Mouse (Mus musculus): ENCODE data around the gene Ptprs. TPM values are rescaled to one million over a fixed set of nuclear protein-coding genes. Genes with fewer than 3 reads are reported as not detected.

The Ptprs gene
- polyA plus RNA-seq, 1 experiment from 2014 or later, result 58.1 TPM

DNA sequence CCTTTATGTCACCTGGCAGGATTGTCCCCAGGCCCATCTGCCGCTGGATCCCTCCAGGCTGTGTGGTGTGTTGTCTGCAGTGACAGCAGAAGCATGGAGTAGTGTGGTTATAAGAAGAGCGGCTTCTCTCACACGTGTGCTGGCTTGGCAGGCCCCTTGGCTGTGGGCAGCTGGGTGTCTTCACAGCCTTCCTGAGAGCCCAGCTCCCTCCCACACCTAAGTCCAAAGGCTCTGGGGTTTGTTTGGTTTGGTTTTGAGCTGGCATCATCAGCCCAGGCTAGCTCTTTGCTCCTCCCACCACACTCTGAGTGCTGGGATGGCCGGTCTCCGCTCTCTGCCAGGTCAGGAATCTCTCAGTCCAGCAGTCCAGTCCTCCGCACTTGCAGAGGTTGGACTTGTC, 83.0 kb downstream of the Ptprs start:
- Histone ChIP-seq H3K4me2 (no peak overlapping the region), H3K27ac (ENCODE audit: low read depth, low read length) (no peak overlapping the region), H3K9ac (ENCODE audit: low read depth, low read length) (no peak overlapping the region), H3K4me3 (ENCODE audit: low read depth, low read length) (no peak overlapping the region), H3K9me3 (replicated peaks; ENCODE audit: control insufficient read depth, low read length) (no peaks in the 10 kb centered on the region), H3K27me3 (ENCODE audit: control insufficient read depth, insufficient read depth, low read length) (no peaks in the 10 kb centered on the region), H3K4me1 (ENCODE audit: control insufficient read depth, insufficient read depth, low read length) (no peaks in the 10 kb centered on the region), H3K36me3 (ENCODE audit: control insufficient read depth, insufficient read depth, low read length) (peaks cover 47% of the 10 kb centered on the region)
- 91% methylated on average over 6 of the region's 6 CpGs for WGBS (ENCODE audit: insufficient replicate concordance)
- ATAC-seq (replicated peaks; ENCODE audit: insufficient number of reproducible peaks, low FRiP score, low TSS enrichment), result no peak

DNA sequence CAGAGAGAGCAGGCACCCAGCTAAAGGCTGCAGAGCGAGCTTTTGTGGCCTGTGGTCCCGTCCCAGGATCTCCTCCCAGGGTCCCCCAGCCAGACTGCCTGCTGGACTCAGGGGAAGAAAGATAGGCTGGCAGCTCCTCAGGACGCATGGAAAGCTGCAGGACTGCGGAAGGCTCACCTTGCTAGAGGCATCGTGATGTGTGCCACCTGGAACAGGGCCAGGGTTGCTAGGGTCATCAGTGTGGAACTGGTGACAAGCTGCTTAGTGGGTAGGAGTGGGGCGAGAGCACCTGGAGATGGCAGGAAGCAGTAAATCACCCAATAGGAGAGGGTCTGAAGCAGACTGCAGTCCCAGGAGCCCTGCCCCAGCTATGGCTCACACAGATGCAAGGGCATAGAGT, 88.7 kb downstream of the Ptprs start:
- Histone ChIP-seq H3K4me1 (ENCODE audit: control insufficient read depth, insufficient read depth, low read length) (no peaks in the 10 kb centered on the region), H3K27me3 (ENCODE audit: control insufficient read depth, insufficient read depth, low read length) (no peaks in the 10 kb centered on the region)
- 89% methylated on average over 6 of the region's 6 CpGs for WGBS (ENCODE audit: insufficient replicate concordance)

DNA sequence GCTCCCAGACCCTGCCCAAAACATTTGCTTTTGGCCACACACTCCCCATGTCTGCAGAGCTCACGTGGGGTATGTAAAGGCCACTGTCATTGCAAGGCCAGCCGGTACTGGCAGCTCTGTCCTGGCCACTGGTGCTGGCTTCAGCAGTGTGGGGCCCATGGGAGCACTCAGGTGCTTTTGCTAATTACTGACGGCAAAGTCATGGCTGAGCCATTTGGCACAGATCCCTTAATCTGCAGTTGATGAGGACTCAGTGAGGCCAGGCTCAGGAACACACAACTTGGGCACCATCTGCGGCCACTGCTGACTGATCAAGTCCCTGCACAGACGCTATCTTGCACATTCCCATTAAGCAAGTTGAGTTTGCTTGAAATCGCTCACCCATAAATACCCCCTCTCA, 91.4 kb downstream of the Ptprs start:
- peaks cover 22% of the 10 kb centered on the region for H3K36me3 ChIP-seq (ENCODE audit: control insufficient read depth, insufficient read depth, low read length)
- no peak for ATAC-seq (replicated peaks; ENCODE audit: insufficient number of reproducible peaks, low FRiP score, low TSS enrichment)
- WGBS (ENCODE audit: insufficient replicate concordance), result 88% methylated on average over 6 of the region's 6 CpGs

More for the DNA sequence above, 88.7 kb downstream of the Ptprs start:
- H3K4me2 ChIP-seq, result no peak overlapping the region
- no peak overlapping the region for H3K27ac ChIP-seq (ENCODE audit: low read depth, low read length)
- peaks cover 32% of the 10 kb centered on the region for H3K36me3 ChIP-seq (ENCODE audit: control insufficient read depth, insufficient read depth, low read length)
- no peak overlapping the region for H3K4me3 ChIP-seq (ENCODE audit: low read depth, low read length)
- no peak overlapping the region for H3K9ac ChIP-seq (ENCODE audit: low read depth, low read length)
- no peaks in the 10 kb centered on the region for H3K9me3 ChIP-seq (replicated peaks; ENCODE audit: control insufficient read depth, low read length)
- ATAC-seq (replicated peaks; ENCODE audit: insufficient number of reproducible peaks, low FRiP score, low TSS enrichment), result no peak

DNA sequence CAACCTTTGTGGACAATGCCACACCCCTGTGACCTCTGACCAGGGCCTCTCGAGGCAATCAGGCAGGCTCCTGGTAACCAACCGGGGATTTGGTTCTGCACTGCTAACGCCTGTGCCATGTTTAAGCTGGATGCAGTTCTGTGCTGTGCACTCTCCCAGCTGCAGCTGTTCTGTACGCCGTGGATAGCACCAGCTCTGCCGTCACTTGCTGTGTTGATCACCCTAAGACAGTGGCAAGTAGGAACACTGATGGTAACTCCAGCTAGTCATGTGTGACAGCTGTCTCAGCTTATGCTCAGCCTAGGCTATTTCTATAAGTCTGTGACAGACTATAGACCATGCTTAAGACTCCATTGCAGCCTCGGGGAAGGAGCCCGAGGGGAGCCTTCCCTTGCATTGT, 93.3 kb downstream of the Ptprs start:
- H3K9ac ChIP-seq (ENCODE audit: low read depth, low read length), result no peak overlapping the region
- whole genome bisulfite sequencing (ENCODE audit: insufficient replicate concordance), result 86% methylated on average over 8 of the region's 8 CpGs
- H3K4me3 ChIP-seq (ENCODE audit: low read depth, low read length), result no peak overlapping the region
- ATAC-seq (replicated peaks; ENCODE audit: insufficient number of reproducible peaks, low FRiP score, low TSS enrichment), result no peak
- H3K36me3 ChIP-seq (ENCODE audit: control insufficient read depth, insufficient read depth, low read length), result peaks cover 27% of the 10 kb centered on the region
- H3K27ac ChIP-seq (ENCODE audit: low read depth, low read length), result no peak overlapping the region
- H3K4me1 ChIP-seq (ENCODE audit: control insufficient read depth, insufficient read depth, low read length), result no peaks in the 10 kb centered on the region
- no peaks in the 10 kb centered on the region for H3K27me3 ChIP-seq (ENCODE audit: control insufficient read depth, insufficient read depth, low read length)
- H3K4me2 ChIP-seq, result no peak overlapping the region
- no peaks in the 10 kb centered on the region for H3K9me3 ChIP-seq (replicated peaks; ENCODE audit: control insufficient read depth, low read length)

More for the DNA sequence above, 91.4 kb downstream of the Ptprs start:
- H3K27ac ChIP-seq (ENCODE audit: low read depth, low read length), result no peak overlapping the region
- H3K4me1 ChIP-seq (ENCODE audit: control insufficient read depth, insufficient read depth, low read length), result no peaks in the 10 kb centered on the region
- H3K4me3 ChIP-seq (ENCODE audit: low read depth, low read length), result no peak overlapping the region
- no peaks in the 10 kb centered on the region for H3K9me3 ChIP-seq (replicated peaks; ENCODE audit: control insufficient read depth, low read length)
- no peak overlapping the region for H3K4me2 ChIP-seq
- H3K9ac ChIP-seq (ENCODE audit: low read depth, low read length), result no peak overlapping the region
- no peaks in the 10 kb centered on the region for H3K27me3 ChIP-seq (ENCODE audit: control insufficient read depth, insufficient read depth, low read length)

DNA sequence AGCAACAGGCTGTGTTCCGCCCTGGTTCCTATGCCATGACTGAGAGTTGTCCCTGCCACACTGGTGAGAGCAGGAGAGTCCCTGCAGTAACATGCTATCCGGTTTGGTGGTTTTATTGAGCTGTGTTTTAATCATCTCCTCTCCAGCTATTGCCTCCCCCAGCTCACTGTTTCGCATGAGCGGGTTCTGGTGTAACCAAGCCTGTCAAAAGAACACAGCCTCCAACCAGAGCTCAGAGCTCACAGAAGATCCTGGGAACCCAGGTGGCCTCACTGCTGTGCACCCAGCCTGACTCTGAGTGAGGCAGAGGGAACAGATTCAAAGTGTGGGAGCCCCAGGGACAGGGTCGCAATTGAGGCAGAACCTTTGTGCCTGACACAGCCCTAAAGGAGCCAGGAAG, 95.1 kb downstream of the Ptprs start:
- Histone ChIP-seq H3K36me3 (ENCODE audit: control insufficient read depth, insufficient read depth, low read length) (peaks cover 20% of the 10 kb centered on the region; the same call in 1 of the 2 replicates), H3K27me3 (ENCODE audit: control insufficient read depth, insufficient read depth, low read length) (no peaks in the 10 kb centered on the region), H3K4me1 (ENCODE audit: control insufficient read depth, insufficient read depth, low read length) (no peaks in the 10 kb centered on the region), H3K4me3 (ENCODE audit: low read depth, low read length) (no peak overlapping the region), H3K27ac (ENCODE audit: low read depth, low read length) (no peak overlapping the region), H3K9ac (ENCODE audit: low read depth, low read length) (no peak overlapping the region), H3K9me3 (replicated peaks; ENCODE audit: control insufficient read depth, low read length) (no peaks in the 10 kb centered on the region), H3K4me2 (no peak overlapping the region)
- no peak for ATAC-seq (replicated peaks; ENCODE audit: insufficient number of reproducible peaks, low FRiP score, low TSS enrichment)
- 89% methylated on average over 5 of the region's 5 CpGs for WGBS (ENCODE audit: insufficient replicate concordance)

DNA sequence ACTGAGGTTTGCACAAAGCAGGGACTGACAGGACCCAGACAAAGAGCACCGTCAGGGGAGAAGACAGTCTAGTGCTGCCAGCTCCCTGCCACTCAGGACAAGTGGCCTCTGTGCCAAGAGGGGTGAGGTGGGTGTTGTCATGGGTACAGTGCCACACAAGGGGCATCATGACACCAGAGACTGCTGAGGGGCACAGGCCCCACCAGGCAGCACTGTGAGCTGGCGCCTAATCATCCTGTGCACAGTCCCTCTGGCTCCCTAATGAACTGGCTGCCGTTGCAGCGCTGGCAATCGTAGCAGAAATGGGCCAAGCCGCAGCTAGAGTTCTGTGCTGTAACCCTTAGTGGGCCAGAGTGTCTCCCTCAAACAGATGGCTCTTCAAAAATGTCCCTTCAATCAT, 96.0 kb downstream of the Ptprs start:
- Histone ChIP-seq H3K27ac (ENCODE audit: low read depth, low read length) (no peak overlapping the region), H3K4me3 (ENCODE audit: low read depth, low read length) (no peak overlapping the region), H3K9ac (ENCODE audit: low read depth, low read length) (no peak overlapping the region), H3K36me3 (ENCODE audit: control insufficient read depth, insufficient read depth, low read length) (peaks cover 15% of the 10 kb centered on the region; the same call in 1 of the 2 replicates), H3K4me1 (ENCODE audit: control insufficient read depth, insufficient read depth, low read length) (no peaks in the 10 kb centered on the region), H3K4me2 (no peak overlapping the region), H3K9me3 (replicated peaks; ENCODE audit: control insufficient read depth, low read length) (no peaks in the 10 kb centered on the region), H3K27me3 (ENCODE audit: control insufficient read depth, insufficient read depth, low read length) (no peaks in the 10 kb centered on the region)
- no peak for ATAC-seq (replicated peaks; ENCODE audit: insufficient number of reproducible peaks, low FRiP score, low TSS enrichment)
- WGBS (ENCODE audit: insufficient replicate concordance), result 93% methylated on average over 6 of the region's 6 CpGs

DNA sequence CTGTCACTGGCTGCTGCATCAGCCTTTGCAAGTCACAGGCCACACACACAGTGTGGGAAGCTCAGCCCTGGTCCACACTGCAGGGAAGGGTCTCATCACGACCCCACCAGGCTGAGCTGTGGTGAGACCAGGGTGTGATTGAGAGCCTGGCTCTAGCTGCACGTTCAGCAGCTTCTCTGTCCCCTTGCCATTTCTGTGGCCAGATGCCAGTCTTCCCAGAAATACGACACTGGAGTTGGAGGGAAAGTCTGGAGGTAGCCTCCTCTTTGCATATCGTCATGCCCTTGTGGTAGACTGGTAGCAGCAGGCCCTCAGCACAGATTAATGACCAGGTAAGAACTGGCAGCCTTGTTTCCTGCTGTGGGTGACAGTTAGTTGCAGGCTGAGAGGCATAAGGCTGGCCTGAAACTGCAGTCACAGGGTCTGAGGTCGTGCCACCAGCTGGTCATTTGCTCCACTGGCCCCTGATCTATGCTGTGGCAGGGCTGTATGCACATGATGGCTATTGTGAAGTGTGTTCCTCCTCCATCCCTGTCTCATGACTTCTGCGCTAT, 96.9 kb downstream of the Ptprs start:
- H3K4me3 ChIP-seq (ENCODE audit: low read depth, low read length), result no peak overlapping the region
- H3K36me3 ChIP-seq (ENCODE audit: control insufficient read depth, insufficient read depth, low read length), result peaks cover 15% of the 10 kb centered on the region; the same call in 1 of the 2 replicates
- no peak overlapping the region for H3K9ac ChIP-seq (ENCODE audit: low read depth, low read length)
- H3K9me3 ChIP-seq (replicated peaks; ENCODE audit: control insufficient read depth, low read length), result no peaks in the 10 kb centered on the region
- no peak overlapping the region for H3K4me2 ChIP-seq
- 80% methylated on average over 6 of the region's 6 CpGs for WGBS (ENCODE audit: insufficient replicate concordance)
- no peak for ATAC-seq (replicated peaks; ENCODE audit: insufficient number of reproducible peaks, low FRiP score, low TSS enrichment)
- H3K27me3 ChIP-seq (ENCODE audit: control insufficient read depth, insufficient read depth, low read length), result no peaks in the 10 kb centered on the region
- H3K27ac ChIP-seq (ENCODE audit: low read depth, low read length), result no peak overlapping the region
- no peaks in the 10 kb centered on the region for H3K4me1 ChIP-seq (ENCODE audit: control insufficient read depth, insufficient read depth, low read length)

DNA sequence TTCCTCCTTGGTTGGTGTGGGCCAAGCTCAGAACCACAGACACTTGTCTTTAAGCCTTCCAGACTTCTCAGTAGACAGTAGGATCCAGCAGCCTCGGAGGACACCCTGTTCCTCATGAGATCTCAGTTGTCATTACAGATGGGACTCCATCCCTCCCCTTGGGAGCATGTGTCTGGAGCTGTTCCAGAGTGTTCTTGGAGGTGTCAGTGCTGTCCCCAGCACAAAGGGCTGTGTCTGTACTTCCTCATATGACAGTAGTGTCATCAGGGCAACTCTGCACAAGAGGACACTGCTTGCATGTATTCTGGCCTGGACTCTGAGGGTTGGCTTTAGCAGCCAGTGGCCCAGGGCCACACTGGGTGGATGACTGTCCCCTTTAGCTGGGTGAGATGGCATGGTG, 101.4 kb downstream of the Ptprs start:
- Histone ChIP-seq H3K36me3 (ENCODE audit: control insufficient read depth, insufficient read depth, low read length) (peaks cover 20% of the 10 kb centered on the region), H3K27me3 (ENCODE audit: control insufficient read depth, insufficient read depth, low read length) (no peaks in the 10 kb centered on the region), H3K4me3 (ENCODE audit: low read depth, low read length) (no peak overlapping the region), H3K9ac (ENCODE audit: low read depth, low read length) (no peak overlapping the region), H3K27ac (ENCODE audit: low read depth, low read length) (no peak overlapping the region), H3K4me2 (no peak overlapping the region), H3K4me1 (ENCODE audit: control insufficient read depth, insufficient read depth, low read length) (peaks cover 12% of the 10 kb centered on the region; the same call in 1 of the 2 replicates), H3K9me3 (replicated peaks; ENCODE audit: control insufficient read depth, low read length) (no peaks in the 10 kb centered on the region)
- whole genome bisulfite sequencing (ENCODE audit: insufficient replicate concordance), result 77% methylated on average over 1 of the region's 1 CpGs
- no peak for ATAC-seq (replicated peaks; ENCODE audit: insufficient number of reproducible peaks, low FRiP score, low TSS enrichment)

All from heart, embryonic 11.5 days (tissue).